Mouse (Mus musculus) Muller cell, postnatal 12 days (primary cell): ENCODE data around the gene Osbpl10.

Experiments used
- DNase-seq: peaks from one replicate; pipeline ENCODE4 v3.0.0-alpha.2; 2015; ENCODE audit errors: inconsistent ontology term

The Osbpl10 gene

DNA sequence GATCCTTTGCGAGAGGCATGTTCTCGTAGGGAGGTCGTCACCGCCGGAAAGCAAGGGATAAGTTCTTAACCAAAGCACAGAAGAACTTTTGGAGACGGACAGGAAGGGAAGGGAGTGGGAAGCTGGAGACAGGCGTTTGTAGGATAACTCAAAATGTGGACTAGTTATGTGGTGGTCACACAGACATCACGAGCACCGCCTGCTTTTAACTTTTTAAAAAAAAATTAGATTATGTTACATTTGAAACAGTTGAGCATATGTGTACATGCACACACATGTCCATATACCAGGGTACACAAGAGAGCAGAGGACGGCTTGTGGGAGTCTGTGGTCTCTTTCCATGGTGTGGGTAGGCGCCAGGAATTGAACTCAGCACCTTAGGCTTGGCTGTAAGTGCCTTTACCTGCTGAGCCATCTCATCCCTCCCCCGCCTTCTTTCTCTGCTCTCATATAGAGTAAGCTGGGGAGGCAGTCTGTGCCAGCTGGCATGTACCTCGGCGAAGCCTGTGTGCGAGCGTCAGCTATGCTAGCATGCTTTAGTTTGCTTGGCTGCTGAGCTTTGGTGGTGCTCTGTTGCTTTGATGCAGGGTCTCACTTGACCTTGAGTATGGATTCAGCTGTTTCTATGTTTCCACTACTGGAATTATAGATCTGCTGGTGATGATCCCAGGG, 4.5 kb downstream of the Osbpl10 start, which contains the start of gene Rps27rt:
Rps27rt (minus strand) TSS at position 51 of the 672 bp plus-strand sequence.
- no peak for DNase-seq

DNA sequence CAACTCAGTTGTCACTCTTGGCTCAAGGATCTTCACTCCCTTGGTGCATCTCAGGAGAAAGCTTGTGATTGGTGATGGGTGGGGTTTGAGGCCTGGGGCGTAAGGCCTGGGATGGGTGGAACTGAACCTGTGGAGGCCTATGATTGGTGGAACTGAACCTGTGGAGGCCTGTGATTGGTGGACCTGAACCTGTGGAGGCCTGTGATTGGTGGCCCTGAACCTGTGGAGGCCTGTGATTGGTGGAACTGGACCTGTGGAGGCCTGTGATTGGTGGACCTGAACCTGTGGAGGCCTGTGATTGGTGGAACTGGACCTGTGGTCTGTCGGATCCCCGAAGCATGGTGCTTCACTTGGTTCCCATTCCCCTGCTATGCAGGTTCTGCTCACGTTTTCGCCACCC, 7.4 kb downstream of the Osbpl10 start:
- DNase-seq, result no peak

DNA sequence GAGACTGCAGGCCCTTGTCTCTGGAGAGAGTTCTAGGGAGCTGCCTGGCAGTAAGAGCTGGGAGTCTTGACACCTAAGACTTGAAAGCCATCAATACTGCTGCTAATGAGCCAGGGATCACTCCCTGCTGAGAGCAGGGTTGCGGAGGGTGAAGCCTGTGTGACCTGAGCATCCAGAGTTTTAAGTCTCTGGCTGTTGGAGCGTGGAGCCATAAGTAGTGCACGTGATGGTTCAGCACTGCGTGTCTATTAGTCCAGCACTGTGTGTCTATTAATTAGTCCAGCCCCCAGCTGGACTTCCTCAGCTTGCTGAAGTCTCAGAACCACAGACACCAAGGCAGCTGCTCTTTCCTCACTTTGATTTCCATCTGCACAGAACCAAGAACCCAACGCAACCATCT, 8.0 kb downstream of the Osbpl10 start:
- DNase-seq, result no peak

DNA sequence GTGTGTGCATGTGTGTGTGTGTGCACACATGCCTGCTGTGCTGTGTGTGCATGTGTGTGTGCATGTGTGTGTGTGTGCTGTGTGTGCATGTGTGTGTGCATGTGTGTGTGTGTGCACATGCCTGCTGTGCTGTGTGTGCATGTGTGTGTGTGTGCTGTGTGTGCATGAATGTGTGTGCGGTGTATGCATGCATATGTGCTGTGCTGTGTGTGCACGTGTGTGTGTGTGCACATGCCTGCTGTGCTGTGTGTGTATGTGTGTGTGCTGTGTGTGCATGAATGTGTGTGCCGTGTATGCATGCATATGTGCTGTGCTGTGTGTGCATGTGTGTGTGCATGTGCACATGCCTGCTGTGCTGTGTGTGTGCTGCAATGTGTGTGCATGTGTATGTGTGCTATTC, 9.7 kb downstream of the Osbpl10 start:
- DNase-seq, result no peak

DNA sequence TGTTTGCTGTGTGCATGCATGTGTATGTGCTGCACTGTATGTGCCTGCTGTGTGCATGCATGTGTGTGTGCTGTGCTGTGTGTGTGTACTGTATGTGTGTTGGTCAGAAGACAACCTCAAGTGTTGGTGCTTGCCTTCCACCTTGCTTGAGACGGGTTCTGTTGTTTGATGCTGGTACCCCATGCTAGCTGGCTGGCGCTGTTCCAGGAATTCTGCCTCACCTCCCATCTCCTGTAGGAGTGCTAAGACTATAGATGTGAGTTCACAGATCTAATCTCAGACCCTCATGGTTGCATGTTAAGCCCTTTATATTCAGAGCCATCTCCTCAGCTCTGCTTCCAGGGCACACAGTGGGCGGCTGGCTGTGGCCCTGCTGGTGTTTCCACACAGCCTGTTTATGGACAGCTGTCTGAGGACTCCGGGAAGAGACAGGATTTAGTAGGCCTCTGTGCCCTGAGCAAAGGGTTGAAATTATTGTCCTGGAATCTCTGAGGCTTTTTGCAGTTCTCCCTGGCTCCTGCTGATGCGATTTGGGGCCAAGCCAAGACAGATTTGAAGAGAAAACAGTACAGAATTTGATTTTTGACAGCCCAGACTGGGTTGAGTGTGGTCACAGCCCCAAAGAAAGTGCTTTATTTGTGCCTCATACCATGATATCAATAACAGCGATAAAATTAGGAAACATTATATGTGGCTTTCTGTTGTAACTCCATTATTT, 10.4 kb downstream of the Osbpl10 start:
- DNase-seq, result peak; percentile 10

DNA sequence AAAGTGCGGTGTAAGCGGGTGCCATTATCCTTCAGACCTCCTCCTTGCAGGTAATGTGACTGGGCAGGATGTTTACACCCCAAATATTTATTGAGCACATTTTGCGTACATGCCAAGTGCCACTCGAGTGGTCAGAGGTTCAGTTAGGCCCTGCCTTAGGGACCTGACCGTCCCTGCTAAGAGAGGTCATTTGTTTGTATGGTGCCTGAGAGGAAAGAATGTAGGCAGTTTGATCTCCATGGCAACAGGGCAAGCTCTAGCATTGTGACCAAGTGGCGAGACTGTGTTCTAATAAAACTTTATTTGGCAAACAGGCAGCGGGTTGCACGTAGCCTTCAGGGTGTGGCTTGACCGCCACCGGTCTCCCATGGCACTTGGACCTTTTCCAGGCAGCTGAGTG, 12.1 kb downstream of the Osbpl10 start:
- no peak for DNase-seq

DNA sequence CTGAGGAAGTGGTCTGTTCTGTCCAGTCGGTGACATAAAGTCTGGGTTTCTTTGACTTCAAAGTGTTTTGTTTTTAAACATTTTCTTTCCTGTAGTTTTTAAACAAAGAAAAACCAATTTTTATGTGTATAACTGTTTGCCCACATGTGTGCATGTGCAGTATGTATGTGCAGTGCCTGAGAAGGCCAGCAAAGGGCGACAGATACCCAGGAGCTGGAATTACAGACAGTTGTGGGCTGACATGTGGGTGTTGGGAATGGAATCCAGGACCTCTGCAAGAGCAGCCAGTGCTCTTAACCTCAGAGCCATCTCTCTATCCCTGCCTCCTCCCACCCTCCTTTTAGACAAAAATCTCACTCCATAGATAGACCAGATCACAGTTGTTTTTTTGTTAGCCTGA, 14.2 kb downstream of the Osbpl10 start:
- DNase-seq, result no peak

DNA sequence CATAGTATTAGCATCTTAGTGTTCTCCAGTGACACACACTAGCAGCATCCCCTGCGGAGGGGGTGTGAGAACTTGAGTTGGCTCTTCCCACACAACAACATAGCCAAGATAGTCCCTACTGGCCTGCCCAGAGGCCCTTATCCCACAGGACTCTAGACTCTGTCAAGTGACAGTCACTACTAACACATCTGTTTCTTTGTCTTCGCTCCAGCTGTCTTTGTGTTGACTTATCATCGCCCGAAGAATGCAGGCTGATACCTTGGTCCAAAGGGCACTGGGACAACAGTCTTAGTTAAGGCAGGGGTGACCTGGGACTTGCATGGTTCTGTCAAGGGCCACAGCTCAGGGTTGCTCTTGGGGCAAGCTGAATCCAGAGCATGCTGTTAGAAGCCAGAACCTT, 16.9 kb downstream of the Osbpl10 start:
- no peak for DNase-seq

DNA sequence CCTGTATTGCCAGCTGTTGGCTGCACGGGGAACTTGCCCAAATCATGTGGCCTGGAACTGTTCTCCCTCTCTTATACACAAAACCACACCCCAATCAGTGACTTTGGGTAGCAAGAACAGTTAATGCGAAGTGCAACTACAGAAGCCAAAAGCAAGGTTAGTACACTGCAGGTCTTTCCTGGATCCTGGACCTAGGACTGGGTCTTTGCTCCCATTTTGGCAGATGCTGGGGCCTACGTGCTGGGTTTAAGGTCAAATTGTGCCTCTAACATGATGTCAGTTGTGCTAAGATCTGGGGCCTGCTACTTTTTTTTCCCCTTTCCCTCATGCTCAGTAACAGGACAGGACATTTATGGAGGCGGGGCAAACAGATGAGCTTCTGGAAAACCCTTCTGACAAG, 17.3 kb downstream of the Osbpl10 start:
- no peak for DNase-seq

DNA sequence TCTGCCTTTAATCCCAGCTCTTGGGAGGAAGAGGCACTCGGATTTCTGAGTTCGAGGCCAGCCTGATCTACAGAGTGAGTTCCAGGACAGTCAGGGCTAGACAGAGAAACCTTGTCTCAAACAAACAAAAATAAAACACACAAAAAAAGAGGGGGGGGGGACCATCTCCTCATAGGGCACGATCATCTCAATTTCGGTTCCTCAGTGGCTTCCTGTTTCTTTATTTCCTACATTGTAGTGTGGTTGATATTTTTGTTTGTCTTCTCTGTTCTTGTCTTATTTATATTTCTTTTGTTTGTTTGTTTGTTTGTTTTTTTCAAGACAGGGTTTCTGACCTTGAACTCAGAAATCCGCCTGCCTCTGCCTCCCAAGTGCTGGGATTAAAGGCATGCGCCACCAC, 18.1 kb downstream of the Osbpl10 start:
- no peak for DNase-seq

DNA sequence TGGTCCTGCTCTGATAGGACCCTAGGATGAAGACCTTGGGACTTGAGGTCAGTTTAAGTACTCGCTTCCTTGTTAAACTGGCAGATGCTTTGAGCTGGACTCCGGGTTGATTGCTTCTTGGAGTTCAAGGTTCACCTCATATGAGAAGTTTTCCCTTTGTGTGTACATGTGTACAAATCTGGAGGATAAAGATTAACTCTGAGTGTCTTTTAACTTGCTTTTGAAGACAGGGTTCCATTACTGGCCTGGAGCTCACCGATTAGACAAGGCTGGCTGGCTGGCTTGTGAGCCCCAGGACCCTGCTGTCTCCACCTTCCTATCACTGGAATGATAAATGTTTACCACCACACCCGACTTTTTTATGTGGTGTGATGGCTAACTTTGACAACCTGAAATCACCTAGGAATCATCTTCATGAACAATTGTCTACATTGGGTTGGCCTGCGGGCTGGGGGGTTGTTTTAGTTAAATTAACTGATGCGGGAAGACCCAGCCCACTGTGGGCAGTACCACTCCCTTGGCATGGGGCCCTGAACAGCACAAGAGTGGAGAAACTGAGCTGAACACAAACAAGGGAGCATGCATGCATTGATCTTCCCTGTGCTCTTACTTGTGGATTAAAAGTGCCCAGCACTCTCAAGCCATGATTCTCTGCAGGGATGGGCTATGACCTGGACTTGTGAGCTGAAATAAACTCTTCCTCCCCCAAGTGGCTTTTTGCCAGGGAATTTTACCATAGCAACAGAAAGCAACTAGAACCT, 20.8 kb downstream of the Osbpl10 start:
- no peak for DNase-seq

DNA sequence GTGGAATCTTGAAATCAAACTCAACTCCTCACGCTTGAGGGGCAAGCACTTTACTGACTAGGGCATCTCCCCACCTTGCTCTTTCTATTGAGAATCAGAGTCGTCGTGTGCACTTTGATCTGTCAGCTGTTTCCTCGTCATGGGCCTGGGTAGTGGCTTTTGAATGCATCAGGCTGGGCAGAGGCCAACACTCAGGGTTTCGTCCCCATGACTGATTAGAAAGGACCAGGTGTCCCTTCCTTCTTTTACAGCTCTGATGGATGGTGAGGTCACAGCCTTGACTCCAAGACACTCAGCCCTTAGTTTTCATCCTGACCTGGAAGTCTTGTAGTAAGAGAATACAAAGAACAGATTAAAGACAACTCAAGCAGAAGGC, 21.4 kb downstream of the Osbpl10 start:
- peak; percentile 10 for DNase-seq

DNA sequence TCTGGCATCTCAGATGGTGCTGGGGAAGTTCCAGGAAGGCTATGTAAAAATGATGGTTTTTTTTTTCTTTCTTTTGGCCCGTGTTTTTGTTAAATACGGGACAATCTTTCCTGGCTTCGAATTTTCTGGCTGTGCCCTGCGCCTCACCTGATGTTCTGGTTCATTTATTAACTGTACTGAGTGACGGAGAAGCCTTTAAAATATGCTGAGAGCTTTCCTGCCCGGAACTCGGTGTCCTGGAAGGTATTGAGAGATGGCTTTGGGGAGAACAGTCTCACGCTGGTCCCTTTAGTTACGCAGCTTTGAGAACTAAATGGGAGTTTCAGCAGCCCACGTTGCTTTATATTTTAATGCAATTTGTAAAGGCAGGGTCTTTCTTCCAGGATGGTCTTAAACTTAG, 27.1 kb downstream of the Osbpl10 start:
- DNase-seq, result no peak

DNA sequence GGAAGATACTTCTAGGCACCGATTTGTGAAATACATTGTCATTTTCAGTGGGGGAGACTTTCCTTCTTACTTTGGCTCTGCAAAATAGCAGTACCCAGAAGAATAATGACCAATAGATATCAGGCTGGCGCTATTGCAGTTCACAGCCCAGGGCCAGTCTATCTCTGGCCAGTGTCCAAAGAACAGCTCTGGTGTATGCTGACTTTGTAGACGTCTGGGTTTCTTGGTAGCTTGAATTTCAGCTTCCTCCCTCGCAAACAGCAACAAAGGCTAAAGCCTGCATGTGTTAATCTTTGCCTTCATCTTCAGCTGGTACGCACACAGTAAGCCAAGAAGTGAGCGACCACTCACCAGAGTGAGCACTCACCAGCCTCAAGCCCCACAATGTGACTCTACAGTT, 29.4 kb downstream of the Osbpl10 start:
- DNase-seq, result no peak

DNA sequence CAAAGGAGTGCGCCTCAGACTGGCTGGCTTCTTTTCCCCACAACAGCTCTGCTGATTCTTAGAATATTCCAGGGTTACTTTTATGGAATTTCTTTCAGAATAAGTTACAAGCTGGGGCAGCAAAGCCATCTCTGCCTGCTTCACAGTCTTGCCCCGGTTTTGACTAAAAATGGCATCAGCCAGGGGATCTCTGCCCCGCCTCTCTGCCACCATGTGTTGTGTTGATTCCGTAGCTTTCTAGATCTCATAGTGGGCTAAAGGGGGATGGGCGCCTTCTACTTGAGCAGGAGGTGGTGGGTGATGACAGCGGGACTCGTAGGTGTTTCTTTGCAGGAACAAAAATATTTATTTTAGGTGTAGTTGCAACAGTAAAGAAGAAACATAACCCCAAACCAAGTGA, 29.8 kb downstream of the Osbpl10 start:
- DNase-seq, result no peak

DNA sequence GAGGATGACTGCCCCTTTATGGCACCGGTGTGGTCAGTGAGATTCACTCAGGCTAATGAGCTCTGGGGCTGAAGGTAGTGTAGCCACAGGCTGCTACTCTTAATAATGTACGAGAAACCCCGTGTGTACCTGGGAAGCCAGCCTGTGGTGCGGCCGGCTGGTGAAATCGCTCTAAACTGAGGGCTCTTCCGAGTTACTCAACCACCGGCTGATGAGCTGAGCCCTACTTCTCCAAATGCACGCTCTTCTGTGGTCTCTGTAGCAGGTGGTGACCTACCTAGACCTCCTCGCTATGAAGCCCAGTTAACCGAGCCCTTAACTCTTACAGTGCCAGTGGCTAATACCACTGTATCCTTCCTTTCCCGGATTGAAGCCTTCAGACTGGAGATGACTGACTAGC, 34.0 kb downstream of the Osbpl10 start:
- DNase-seq, result no peak

DNA sequence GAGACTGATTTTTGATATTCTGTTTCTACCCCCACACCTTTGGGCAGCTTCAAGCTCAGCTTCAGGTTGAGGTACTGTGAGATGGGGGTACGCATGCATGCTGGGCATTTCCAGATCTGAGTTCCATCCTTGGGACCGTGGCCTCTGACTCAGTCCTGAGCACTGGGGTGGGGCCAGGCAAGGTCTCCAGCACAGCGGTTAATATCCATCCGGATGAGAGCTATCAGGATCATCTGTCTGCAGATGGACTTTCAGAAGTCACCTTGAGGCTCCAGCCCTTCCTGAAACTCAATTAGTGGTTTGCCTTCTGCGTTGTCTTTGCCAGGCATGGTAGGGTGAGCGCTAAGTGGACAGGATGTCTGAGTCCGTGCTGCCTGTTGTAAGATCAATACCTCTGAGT, 41.8 kb downstream of the Osbpl10 start:
- DNase-seq, result no peak

DNA sequence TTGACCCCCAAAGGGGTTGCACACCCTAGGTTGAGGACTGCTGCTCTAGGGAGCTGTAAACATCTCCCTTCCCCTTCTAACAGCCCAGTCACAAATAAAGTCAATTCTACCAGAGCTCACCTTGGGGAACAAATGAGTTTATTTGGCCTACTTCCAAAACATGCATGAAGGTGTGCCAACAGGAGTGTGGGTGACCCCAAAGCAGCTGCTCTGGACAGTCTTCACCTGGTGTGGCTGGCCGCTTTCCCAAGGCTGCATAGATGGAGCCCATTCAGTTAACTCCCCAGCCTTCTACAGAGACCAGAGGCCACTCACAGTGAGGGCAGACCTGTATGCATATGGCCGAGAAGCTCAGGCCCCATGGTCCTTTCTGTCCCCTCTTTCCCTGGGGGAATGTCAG, 43.0 kb downstream of the Osbpl10 start:
- DNase-seq, result no peak

DNA sequence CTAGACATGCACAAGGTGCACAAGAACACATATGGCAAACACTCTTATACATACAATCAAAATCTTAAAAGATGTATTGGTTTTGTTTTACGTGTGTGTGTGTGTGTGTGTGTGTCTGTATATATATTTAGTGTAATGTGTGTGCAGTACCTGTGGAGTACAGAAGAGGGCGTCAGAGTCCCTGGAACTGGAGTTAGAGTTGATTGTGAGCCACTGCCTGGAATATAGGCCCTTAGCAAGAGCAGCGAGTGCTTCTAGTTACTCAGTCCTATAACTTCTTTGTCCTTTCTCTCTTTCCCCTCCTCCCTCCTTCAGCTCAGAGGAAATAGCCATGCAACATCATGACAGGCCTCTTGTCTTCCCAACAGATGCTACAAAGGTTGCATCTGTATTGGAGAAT, 44.8 kb downstream of the Osbpl10 start:
- no peak for DNase-seq

DNA sequence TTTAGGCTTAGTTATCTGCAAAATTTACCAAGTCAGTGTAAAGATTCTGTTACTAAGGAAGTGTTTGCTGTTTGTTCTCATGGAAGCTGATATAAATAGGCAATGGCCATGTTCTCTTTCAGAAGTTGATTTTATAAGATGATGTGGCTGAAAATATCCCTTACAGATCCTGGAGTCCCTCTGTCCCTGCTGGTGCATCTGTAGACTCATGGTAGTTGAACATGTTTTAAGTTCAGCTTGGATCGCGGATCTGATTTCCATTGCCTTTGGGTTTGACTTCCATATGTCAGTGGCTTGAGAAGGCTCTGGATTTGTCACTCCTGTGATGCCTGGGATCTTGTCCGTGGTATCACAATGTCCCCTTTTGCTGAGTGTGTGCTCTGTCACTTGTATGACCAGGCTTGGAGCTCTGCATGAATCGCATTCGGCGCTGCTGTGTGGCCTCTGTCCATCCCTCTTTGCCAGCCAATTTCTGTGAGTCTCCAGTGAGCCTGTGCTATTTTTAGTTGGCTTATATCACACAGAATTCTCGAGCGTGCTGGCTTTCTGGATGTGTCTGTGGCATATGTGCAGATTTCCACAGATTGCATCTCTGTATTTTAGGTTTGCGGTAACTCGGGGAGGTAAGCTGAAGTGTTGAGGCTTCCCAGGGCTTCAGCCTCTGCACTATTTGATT, 45.5 kb downstream of the Osbpl10 start:
- no peak for DNase-seq

DNA sequence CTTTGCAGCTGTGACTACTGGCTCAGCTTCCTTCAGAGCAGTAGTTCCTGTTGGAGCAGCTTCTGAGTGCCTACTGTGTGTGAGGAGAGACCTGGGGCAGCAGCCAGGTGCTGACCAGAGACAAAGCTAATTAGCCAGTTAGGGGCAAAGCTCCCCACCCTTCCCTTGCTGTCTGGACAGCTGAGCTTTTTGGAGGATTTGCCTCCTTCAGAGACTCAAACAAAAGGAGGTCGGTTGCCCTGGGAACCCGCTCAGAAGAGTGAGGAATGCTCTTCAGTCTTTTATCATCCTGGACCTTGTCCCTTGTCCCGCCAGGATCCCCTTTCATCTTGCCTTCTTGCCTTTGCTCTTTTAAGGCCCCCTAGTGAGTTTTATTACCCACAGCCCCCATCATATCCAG, 50.9 kb downstream of the Osbpl10 start:
- DNase-seq, result no peak

DNA sequence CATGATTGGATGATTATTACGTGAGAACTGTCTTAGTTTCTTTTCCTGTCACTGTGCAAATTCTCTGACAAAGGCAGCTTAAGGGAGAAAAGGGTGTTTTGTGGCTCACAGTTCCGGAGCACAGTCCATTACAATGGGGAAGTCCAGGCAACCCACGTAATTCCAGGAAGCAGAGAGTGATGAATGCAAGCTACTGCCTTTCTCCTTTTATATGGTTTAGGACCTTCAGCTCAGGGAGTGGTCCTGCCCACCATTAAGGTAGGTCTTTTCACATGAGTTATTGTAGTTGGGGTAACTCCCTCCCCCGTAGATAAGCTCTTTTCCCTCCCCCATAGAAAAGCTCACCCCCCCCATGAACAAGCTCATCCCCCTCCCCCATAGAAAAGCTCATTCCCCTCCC, 52.2 kb downstream of the Osbpl10 start:
- no peak for DNase-seq
